Comparison of ENCODE assay signal across 10 mouse cellular contexts in the genomic region with DNA sequence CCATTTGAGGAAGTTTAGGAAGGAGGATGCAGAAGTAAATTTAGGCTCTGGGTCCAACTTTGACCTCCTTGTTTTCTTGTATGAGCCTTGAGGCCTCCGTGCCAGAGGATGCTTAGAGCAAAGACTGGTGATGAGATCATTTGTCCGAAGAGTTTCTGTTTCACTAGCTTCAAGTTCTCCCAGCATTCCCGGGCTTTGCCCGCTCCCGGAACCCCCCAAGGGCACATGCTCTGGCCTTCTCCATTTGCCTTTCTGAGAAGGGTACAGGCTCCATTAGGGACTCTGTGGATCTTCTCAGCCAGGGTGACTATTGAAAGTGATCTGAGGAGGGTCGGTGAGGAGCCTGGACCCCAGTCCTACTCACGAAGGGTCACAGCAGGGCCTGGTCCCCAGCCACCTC. TPM values are rescaled to one million over a fixed set of nuclear protein-coding genes. Genes with fewer than 3 reads are reported as not detected.
DNase-seq lines count a peak whose midpoint lies in the region; ATAC-seq and TF ChIP-seq lines count a peak whose summit lies in the region.
"Had no signal": no experiment of that assay in that cellular context is flagged by ENCODE, and none has a peak within 500 bp of the region (broad histone marks: within the 10 kb centered on the region; RNA-seq: fewer than 3 reads in every experiment).

No protein-coding gene starts in this region.

- no peaks in the 10 kb centered on the region for H3K36me3 ChIP-seq in embryonic facial prominence, embryonic 14.5 days (ENCODE audit: control insufficient read depth, insufficient read depth, low read length)
- no peaks in the 10 kb centered on the region for H3K36me3 ChIP-seq in hindbrain, embryonic 16.5 days (ENCODE audit: control insufficient read depth, insufficient read depth, low read length)
- H3K36me3 ChIP-seq in midbrain, embryonic 16.5 days (ENCODE audit: control insufficient read depth, insufficient read depth, low read length) = no peaks in the 10 kb centered on the region

- no peaks in the 10 kb centered on the region for H3K27me3 ChIP-seq in embryonic facial prominence, embryonic 14.5 days (replicated peaks; ENCODE audit: control insufficient read depth, insufficient read depth, low read length)
- no peaks in the 10 kb centered on the region for H3K27me3 ChIP-seq in hindbrain, embryonic 16.5 days (replicated peaks; ENCODE audit: control insufficient read depth, insufficient read depth, low read length)
- H3K27me3 ChIP-seq in midbrain, embryonic 16.5 days (ENCODE audit: control insufficient read depth, insufficient read depth, low read depth, low read length) = no peaks in the 10 kb centered on the region

- TF ChIP-seq CTCF in left cerebral cortex, adult 2 months (IDR thresholded peaks at IDR 0.05) = no peak

- H3K9ac ChIP-seq in embryonic facial prominence, embryonic 14.5 days (ENCODE audit: low read depth, low read length) = peak overlapping the region; percentile 66; the same call in 1 of the 2 replicates
- H3K9ac ChIP-seq in hindbrain, embryonic 16.5 days (ENCODE audit: low read depth, low read length) = no peak overlapping the region
- H3K9ac ChIP-seq in midbrain, embryonic 16.5 days (ENCODE audit: low read depth, low read length) = no peak overlapping the region

- H3K4me3 ChIP-seq in left cerebral cortex, adult 2 months = peak overlapping the region; percentile 49
- peak overlapping the region; percentile 41 for H3K4me3 ChIP-seq in embryonic facial prominence, embryonic 14.5 days (ENCODE audit: low read depth, low read length)
- H3K4me3 ChIP-seq in hindbrain, embryonic 16.5 days (ENCODE audit: low read length) = peak overlapping the region; percentile 26
- peak overlapping the region; percentile 6 for H3K4me3 ChIP-seq in midbrain, embryonic 16.5 days (ENCODE audit: low read depth, low read length)

- ATAC-seq in embryonic facial prominence, embryonic 14.5 days (ENCODE audit: low read depth) = no peak
- ATAC-seq in hindbrain, embryonic 16.5 days = no peak
- ATAC-seq in midbrain, embryonic 16.5 days = no peak

- intact Hi-C loops in left cerebral cortex, adult 2 months (cut with DNase I) = no loop called here
- intact Hi-C loops in left cerebral cortex, postnatal 10 days (cut with DNase I) = no loop called here

- peaks cover 16% of the 10 kb centered on the region for H3K4me1 ChIP-seq in embryonic facial prominence, embryonic 14.5 days (ENCODE audit: control insufficient read depth, insufficient read depth, low read length)
- H3K4me1 ChIP-seq in hindbrain, embryonic 16.5 days (ENCODE audit: control insufficient read depth, insufficient read depth, low read depth, low read length) = no peaks in the 10 kb centered on the region
- no peaks in the 10 kb centered on the region for H3K4me1 ChIP-seq in midbrain, embryonic 16.5 days (ENCODE audit: control insufficient read depth, insufficient read depth, low read length)

- H3K4me2 ChIP-seq in embryonic facial prominence, embryonic 14.5 days (ENCODE audit: low read depth, low read length) = peak overlapping the region; percentile 58
- peak overlapping the region; percentile 13 for H3K4me2 ChIP-seq in hindbrain, embryonic 16.5 days (ENCODE audit: low read length)
- H3K4me2 ChIP-seq in midbrain, embryonic 16.5 days (ENCODE audit: low read length) = no peak overlapping the region; the same call in 1 of the 2 replicates

- H3K27ac ChIP-seq in left cerebral cortex, adult 2 months = peak overlapping the region; percentile 79; the same call in 1 of the 2 replicates
- H3K27ac ChIP-seq in embryonic facial prominence, embryonic 14.5 days (replicated peaks; ENCODE audit: low read depth, low read length) = no peak overlapping the region
- no peak overlapping the region; the same call in 1 of the 2 replicates for H3K27ac ChIP-seq in hindbrain, embryonic 16.5 days (ENCODE audit: low read depth, low read length)
- H3K27ac ChIP-seq in midbrain, embryonic 16.5 days (ENCODE audit: low read length) = no peak overlapping the region

- no peaks in the 10 kb centered on the region for H3K9me3 ChIP-seq in embryonic facial prominence, embryonic 14.5 days (ENCODE audit: control insufficient read depth, low read length)
- H3K9me3 ChIP-seq in hindbrain, embryonic 16.5 days (ENCODE audit: control insufficient read depth, low read length) = no peaks in the 10 kb centered on the region
- H3K9me3 ChIP-seq in midbrain, embryonic 16.5 days (replicated peaks; ENCODE audit: control insufficient read depth, low read length, poor library complexity, severe bottlenecking) = no peaks in the 10 kb centered on the region

- 84% methylated on average over 7 of the region's 7 CpGs for WGBS in embryonic facial prominence, embryonic 14.5 days
- 83% methylated on average over 7 of the region's 7 CpGs for WGBS in hindbrain, embryonic 16.5 days
- 94% methylated on average over 7 of the region's 7 CpGs for WGBS in midbrain, embryonic 16.5 days

- DNase-seq in left cerebral cortex, adult 2 months (ENCODE audit: extremely low spot score in 1 of 2, low spot score in 2 of 2) = no peak
- no peak for DNase-seq in left cerebral cortex, postnatal 10 days (ENCODE audit: extremely low spot score in 1 of 2, low spot score in 2 of 2)
- DNase-seq in embryonic facial prominence, embryonic 14.5 days (ENCODE audit: low spot score) = no peak
- no peak for DNase-seq in right cerebral cortex, postnatal 10 days (ENCODE audit: low spot score in 2 of 2)
- DNase-seq in adrenal gland, postnatal 36 days = no peak
- no peak for DNase-seq in adrenal gland, adult 8-10 months
- DNase-seq: cerebellum, adult 18-20 months; thymus, postnatal 14 days had no signal

RNA-seq across cellular contexts. Expression of a gene that starts 1.0 kb away (rescaled TPM):
- total RNA-seq in left cerebral cortex, adult 2 months (2021) = 10 to 100 TPM; 22.2 to 23.0 TPM
- 10 to 100 TPM; 24.9 to 25.2 TPM for total RNA-seq in left cerebral cortex, postnatal 10 days (2021)
- 57.9 and 64.3 TPM in 2 replicates for polyA plus RNA-seq in embryonic facial prominence, embryonic 14.5 days (2014; fragmentation: Nextera tagmentation; extraction: Ambion mirVana)
- polyA plus RNA-seq in hindbrain, embryonic 16.5 days (2015; fragmentation: Nextera tagmentation; extraction: Ambion mirVana) = 34.2 and 39.5 TPM in 2 replicates
- polyA plus RNA-seq in midbrain, embryonic 16.5 days (2015; fragmentation: Nextera tagmentation; extraction: Ambion mirVana) = 27.2 and 30.3 TPM in 2 replicates
- total RNA-seq in adrenal gland, postnatal 36 days (2021) = 10 to 100 TPM; 96.0 to 97.8 TPM
- 100 to 1,000 TPM in 3 of 4 experiments, 10 to 100 TPM in 1; 96.0 to 134 (median 120) TPM for total RNA-seq in adrenal gland, adult 8-10 months (2022)

RNA-seq across cellular contexts. Expression of a gene that starts 25.8 kb away (rescaled TPM):
- total RNA-seq in left cerebral cortex, adult 2 months (2021) = 100 to 1,000 TPM; 140 to 153 TPM
- 100 to 1,000 TPM; 156 TPM for total RNA-seq in left cerebral cortex, postnatal 10 days (2021)
- polyA plus RNA-seq in embryonic facial prominence, embryonic 14.5 days (2014; fragmentation: Nextera tagmentation; extraction: Ambion mirVana) = 97.8 and 125 TPM in 2 replicates
- 111 and 117 TPM in 2 replicates for polyA plus RNA-seq in hindbrain, embryonic 16.5 days (2015; fragmentation: Nextera tagmentation; extraction: Ambion mirVana)
- polyA plus RNA-seq in midbrain, embryonic 16.5 days (2015; fragmentation: Nextera tagmentation; extraction: Ambion mirVana) = 107 and 108 TPM in 2 replicates
- total RNA-seq in adrenal gland, postnatal 36 days (2021) = 10 to 100 TPM; 49.4 to 50.0 TPM
- total RNA-seq in adrenal gland, adult 8-10 months (2022) = 10 to 100 TPM; 24.1 to 57.3 (median 40.1) TPM

RNA-seq across cellular contexts. Expression of a gene that starts 47.9 kb away (rescaled TPM):
- total RNA-seq in left cerebral cortex, adult 2 months (2021) = 100 to 1,000 TPM; 122 to 133 TPM
- total RNA-seq in left cerebral cortex, postnatal 10 days (2021) = 100 to 1,000 TPM; 122 to 127 TPM
- polyA plus RNA-seq in embryonic facial prominence, embryonic 14.5 days (2014; fragmentation: Nextera tagmentation; extraction: Ambion mirVana) = 11.1 and 12.1 TPM in 2 replicates
- polyA plus RNA-seq in hindbrain, embryonic 16.5 days (2015; fragmentation: Nextera tagmentation; extraction: Ambion mirVana) = 29.5 and 35.4 TPM in 2 replicates
- polyA plus RNA-seq in midbrain, embryonic 16.5 days (2015; fragmentation: Nextera tagmentation; extraction: Ambion mirVana) = 26.5 and 36.4 TPM in 2 replicates
- 10 to 100 TPM; 38.3 to 58.1 TPM for total RNA-seq in adrenal gland, postnatal 36 days (2021)
- total RNA-seq in adrenal gland, adult 8-10 months (2022) = 10 to 100 TPM; 42.7 to 61.4 (median 51.8) TPM

RNA-seq across cellular contexts. Expression of a gene that starts 56.6 kb away (rescaled TPM):
- total RNA-seq in left cerebral cortex, adult 2 months (2021) = 10 to 100 TPM in 1 of 2 experiments, 1 to 10 TPM in 1; 9.4 to 10.5 TPM
- total RNA-seq in left cerebral cortex, postnatal 10 days (2021) = 10 to 100 TPM; 11.4 to 14.4 TPM
- polyA plus RNA-seq in embryonic facial prominence, embryonic 14.5 days (2014; fragmentation: Nextera tagmentation; extraction: Ambion mirVana) = 28.2 and 31.0 TPM in 2 replicates
- polyA plus RNA-seq in hindbrain, embryonic 16.5 days (2015; fragmentation: Nextera tagmentation; extraction: Ambion mirVana) = 20.2 and 20.9 TPM in 2 replicates
- polyA plus RNA-seq in midbrain, embryonic 16.5 days (2015; fragmentation: Nextera tagmentation; extraction: Ambion mirVana) = 21.1 and 23.5 TPM in 2 replicates
- 10 to 100 TPM; 12.8 to 14.9 TPM for total RNA-seq in adrenal gland, postnatal 36 days (2021)
- 10 to 100 TPM; 10.8 to 22.2 (median 18.7) TPM for total RNA-seq in adrenal gland, adult 8-10 months (2022)
